Mouse (Mus musculus) lung, postnatal 0 days (tissue): ENCODE data around the gene Spryd3.
A peak's percentile ranks its signal among the peaks of the same experiment; 100 is the strongest.
"Not testable (repeated sequence)": the region's sequence is repeated elsewhere in the genome, so short reads cannot be mapped to it uniquely, and the experiment has no call there.

Experiments
- CTCF ChIP-seq: IDR thresholded peaks from 2 replicates; pipeline ENCODE4 v1.5.1; 2016; ENCODE audit warnings: antibody characterized with exemption, mild to moderate bottlenecking
- EP300 ChIP-seq: IDR thresholded peaks from 2 replicates; pipeline ENCODE4 v1.6.1; 2016; ENCODE audit warnings: antibody characterized with exemption, mild to moderate bottlenecking, control low read depth

- not testable (repeated sequence) for TF ChIP-seq EP300
- 0 out of 2 replicates have a peak, but pooled peaks have one; percentile 6 for TF ChIP-seq CTCF
Observed at GRCm38 (mm10) chr15:102079924-102080323, 56.1 kb downstream of the Spryd3 start.
